Mouse (Mus musculus) heart, adult 2 months (tissue): ENCODE results near the gene Prpf31.

Experiments used
- CTCF ChIP-seq: fragments of 200-600 bp; IDR thresholded peaks from 2 replicates; pipeline ENCODE4 v1.8.1; 2022; ENCODE audit warnings: antibody characterized with exemption, mild to moderate bottlenecking, moderate library complexity
- EP300 ChIP-seq: fragments of 200-500 bp; IDR thresholded peaks from 2 replicates; pipeline ENCODE4 v1.6.1; 2011; ENCODE audit warnings: low read depth, low read length, control low read depth; ENCODE audit not compliant: insufficient read depth
- POLR2A ChIP-seq: fragments of 200-500 bp; IDR thresholded peaks from 2 replicates; pipeline ENCODE4 v1.6.1; 2011; ENCODE audit warnings: mild to moderate bottlenecking, low read depth, low read length, control low read depth; ENCODE audit not compliant: insufficient read depth

- no peak for TF ChIP-seq CTCF
- no peak for TF ChIP-seq POLR2A
- no peak for TF ChIP-seq EP300
Observed at GRCm38 (mm10) chr7:3645488-3646025, 15.8 kb downstream of the Prpf31 start.
